Mouse (Mus musculus) intestine, postnatal 0 days (tissue): Measurements from ENCODE around the gene Ap1s1. TPM values are rescaled to one million over a fixed set of nuclear protein-coding genes. Genes with fewer than 3 reads are reported as not detected.

Experiments used
- ATAC-seq: fragments of 200-750 bp; cut with Nextera tagmentation; 2 replicates; pipeline ENCODE4 v1.8.0; 2017; ENCODE audit warnings: mild to moderate bottlenecking, moderate TSS enrichment, moderate library complexity
- H3K27ac ChIP-seq: fragments of 300-500 bp; sonication (generic); 2 replicates; pipeline ENCODE4 v1.5.1; 2014; ENCODE audit warnings: mild to moderate bottlenecking, low read depth, low read length, moderate library complexity
- H3K27me3 ChIP-seq: fragments of 300-500 bp; sonication (generic); replicated peaks from 2 replicates; pipeline ENCODE4 v1.6.1; 2014; ENCODE audit warnings: low read length, mixed read lengths; ENCODE audit not compliant: control insufficient read depth, insufficient read depth
- H3K36me3 ChIP-seq: fragments of 300-500 bp; sonication (generic); 2 replicates; pipeline ENCODE4 v1.6.1; 2014; ENCODE audit warnings: mild to moderate bottlenecking, moderate library complexity; ENCODE audit not compliant: control insufficient read depth, insufficient read depth
- H3K4me1 ChIP-seq: fragments of 300-500 bp; sonication (generic); replicated peaks from 2 replicates; pipeline ENCODE4 v1.6.1; 2014; ENCODE audit warnings: antibody characterized with exemption, low read length, mixed read lengths; ENCODE audit not compliant: control insufficient read depth, insufficient read depth
- H3K4me2 ChIP-seq: fragments of 300-500 bp; sonication (generic); replicated peaks from 2 replicates; pipeline ENCODE4 v1.6.1; 2014; ENCODE audit warnings: low read depth, mild to moderate bottlenecking, moderate library complexity
- H3K4me3 ChIP-seq: fragments of 300-500 bp; sonication (generic); 2 replicates; pipeline ENCODE4 v1.5.1; 2014; ENCODE audit warnings: low read depth, low read length
- H3K9ac ChIP-seq: fragments of 300-500 bp; sonication (generic); 2 replicates; pipeline ENCODE4 v1.6.1; 2014; ENCODE audit warnings: mild to moderate bottlenecking, low read depth, low read length
- H3K9me3 ChIP-seq: fragments of 300-500 bp; sonication (generic); 2 replicates; pipeline ENCODE4 v1.6.1; 2016; ENCODE audit warnings: mixed run types; ENCODE audit not compliant: control insufficient read depth
- CTCF ChIP-seq: sonication (generic); IDR thresholded peaks from 2 replicates; pipeline ENCODE4 v1.5.1; 2016; ENCODE audit warnings: low read depth, mild to moderate bottlenecking, control low read depth, antibody characterized with exemption, moderate library complexity
- WGBS: fragments of 180-500 bp; shearing (Covaris S2); extraction: QIAGEN DNeasy Blood & Tissue Kit; methylation state at CpG from one replicate; pipeline ENCODE4 v1.1.7; 2014; 5-methylcytosine and 5-hydroxymethylcytosine counted together
- polyA plus RNA-seq: library from polyadenylated mRNA; unstranded; fragments of >200 nt; fragmentation: Nextera tagmentation; extraction: Ambion mirVana; gene quantifications from 2 replicates; pipeline ENCODE4 v1.2.1, GENCODE M21; 2015

The Ap1s1 gene
- polyA plus RNA-seq, 1 experiment from 2014 or later = 232 TPM

GRCm38 (mm10) chr5:137054873-137055272 is 8.9 kb upstream of the Ap1s1 start:
- 0 out of 2 replicates have a peak, but pooled peaks cover 2% of the 10 kb centered on the region for H3K4me1 ChIP-seq
- H3K36me3 ChIP-seq = no peaks in the 10 kb centered on the region
- H3K27ac ChIP-seq = no peak overlapping the region
- 64% methylated on average over 5 of the region's 5 CpGs for WGBS
- H3K9me3 ChIP-seq = no peaks in the 10 kb centered on the region
- H3K4me2 ChIP-seq = no peak overlapping the region
- H3K27me3 ChIP-seq = no peaks in the 10 kb centered on the region
- no peak overlapping the region for H3K9ac ChIP-seq
- no peak overlapping the region for H3K4me3 ChIP-seq
- TF ChIP-seq CTCF = no peak
- peak; percentile 44; the same call in 1 of the 2 replicates for ATAC-seq

GRCm38 (mm10) chr5:137054299-137054698 is 8.4 kb upstream of the Ap1s1 start:
- H3K36me3 ChIP-seq = no peaks in the 10 kb centered on the region
- 84% methylated on average over 7 of the region's 7 CpGs for WGBS
- 0 out of 2 replicates have a peak, but pooled peaks cover 2% of the 10 kb centered on the region for H3K4me1 ChIP-seq
- H3K4me2 ChIP-seq = no peak overlapping the region
- H3K9ac ChIP-seq = no peak overlapping the region
- H3K27me3 ChIP-seq = no peaks in the 10 kb centered on the region
- no peak for ATAC-seq
- H3K4me3 ChIP-seq = no peak overlapping the region
- H3K27ac ChIP-seq = no peak overlapping the region
- no peaks in the 10 kb centered on the region for H3K9me3 ChIP-seq
- TF ChIP-seq CTCF = no peak

GRCm38 (mm10) chr5:137051914-137052505 is 6.1 kb upstream of the Ap1s1 start:
- no peak for TF ChIP-seq CTCF
- ATAC-seq = peak; percentile 73
- Histone ChIP-seq H3K4me2 (no peak overlapping the region), H3K9ac (no peak overlapping the region), H3K27me3 (no peaks in the 10 kb centered on the region), H3K27ac (0 out of 2 replicates have a peak overlapping the region, but pooled peaks have one; percentile 28), H3K4me1 (0 out of 2 replicates have a peak, but pooled peaks cover 2% of the 10 kb centered on the region), H3K36me3 (no peaks in the 10 kb centered on the region), H3K4me3 (no peak overlapping the region), H3K9me3 (no peaks in the 10 kb centered on the region)
- 51% methylated on average over 5 of the region's 5 CpGs for WGBS

GRCm38 (mm10) chr5:137051125-137051524 is 5.2 kb upstream of the Ap1s1 start:
- H3K9ac ChIP-seq = no peak overlapping the region
- ATAC-seq = no peak
- no peak for TF ChIP-seq CTCF

GRCm38 (mm10) chr5:137046991-137047390 is 1.1 kb upstream of the Ap1s1 start:
- H3K27me3 ChIP-seq = no peaks in the 10 kb centered on the region
- H3K4me2 ChIP-seq = no peak overlapping the region
- peaks cover 8% of the 10 kb centered on the region; the same call in 1 of the 2 replicates for H3K36me3 ChIP-seq
- H3K4me3 ChIP-seq = no peak overlapping the region
- TF ChIP-seq CTCF = no peak
- no peaks in the 10 kb centered on the region for H3K9me3 ChIP-seq
- H3K27ac ChIP-seq = no peak overlapping the region
- no peak for ATAC-seq
- H3K9ac ChIP-seq = no peak overlapping the region
- 0 out of 2 replicates have a peak, but pooled peaks cover 5% of the 10 kb centered on the region for H3K4me1 ChIP-seq

More at GRCm38 (mm10) chr5:137051125-137051524, 5.2 kb upstream of the Ap1s1 start:
- H3K4me2 ChIP-seq = no peak overlapping the region
- no peak overlapping the region for H3K4me3 ChIP-seq
- H3K27me3 ChIP-seq = no peaks in the 10 kb centered on the region
- 32% methylated on average over 6 of the region's 6 CpGs for WGBS
- H3K4me1 ChIP-seq = 0 out of 2 replicates have a peak, but pooled peaks cover 2% of the 10 kb centered on the region
- H3K27ac ChIP-seq = no peak overlapping the region; the same call in 1 of the 2 replicates
- H3K36me3 ChIP-seq = no peaks in the 10 kb centered on the region
- no peaks in the 10 kb centered on the region for H3K9me3 ChIP-seq

- TF ChIP-seq CTCF = no peak
- peak overlapping the region; percentile 85 for H3K4me3 ChIP-seq
- no peaks in the 10 kb centered on the region for H3K27me3 ChIP-seq
- no peak overlapping the region for H3K27ac ChIP-seq
- H3K4me1 ChIP-seq = 0 out of 2 replicates have a peak, but pooled peaks cover 5% of the 10 kb centered on the region
- WGBS = 18% methylated on average over 5 of the region's 5 CpGs
- H3K4me2 ChIP-seq = peak overlapping the region; percentile 90
- no peaks in the 10 kb centered on the region for H3K9me3 ChIP-seq
- no peak overlapping the region for H3K9ac ChIP-seq
- peaks cover 13% of the 10 kb centered on the region for H3K36me3 ChIP-seq
- no peak; the same call in 1 of the 2 replicates for ATAC-seq
Observed at GRCm38 (mm10) chr5:137046324-137046718, 386 bp upstream of the Ap1s1 start.
